Mouse (Mus musculus) brain, embryonic 14.5 days (tissue): ENCODE results near the gene Gm28635.

Experiments used
- CTCF ChIP-seq: fragments of 200-500 bp; IDR thresholded peaks from 2 replicates; pipeline ENCODE4 v1.5.1; 2012; ENCODE audit warnings: inconsistent platforms, mild to moderate bottlenecking, moderate library complexity, borderline replicate concordance; ENCODE audit not compliant: insufficient read depth, insufficient read length; ENCODE audit errors: extremely low read depth
- POLR2A ChIP-seq: fragments of 200-500 bp; IDR thresholded peaks from 2 replicates; pipeline ENCODE4 v1.6.1; 2012; ENCODE audit warnings: mild to moderate bottlenecking, inconsistent platforms, borderline replicate concordance; ENCODE audit not compliant: poor library complexity, insufficient read depth, insufficient read length, severe bottlenecking; ENCODE audit errors: extremely low read depth

DNA sequence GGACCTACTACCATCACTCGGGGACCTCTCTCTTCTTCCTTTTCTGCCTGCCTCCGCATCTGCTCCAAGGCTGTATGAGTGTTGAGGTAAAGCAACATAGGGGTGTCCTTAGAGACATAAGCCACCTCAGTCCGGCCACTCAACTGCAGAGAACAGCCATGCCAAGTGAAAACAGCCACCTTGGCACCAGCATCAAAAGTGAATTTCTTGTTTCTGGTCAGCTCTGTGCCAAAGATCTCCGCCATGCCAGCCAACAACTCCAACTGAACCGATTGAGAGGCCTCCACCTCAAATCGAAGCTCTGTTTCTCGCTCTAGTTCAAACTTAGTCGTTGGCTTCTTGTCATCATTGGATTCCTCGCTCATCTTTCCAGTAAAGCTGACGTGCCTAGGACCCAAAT, 47.9 kb upstream of the Gm28635 start:
- TF ChIP-seq POLR2A (no peak), CTCF (no peak)
